Mouse (Mus musculus) gastrocnemius, adult 2 months (tissue): Measurements from ENCODE around the gene Dis3l. TPM values are rescaled to one million over a fixed set of nuclear protein-coding genes. Genes with fewer than 3 reads are reported as not detected.
A peak's percentile ranks its signal among the peaks of the same experiment; 100 is the strongest.

Source experiments
- DNase-seq: peaks from one replicate; pipeline ENCODE4 v3.0.0; 2022
- H3K27ac ChIP-seq: fragments of 200-600 bp; 2 replicates; pipeline ENCODE4 v1.8.1; 2022; ENCODE audit warnings: mild to moderate bottlenecking
- H3K4me3 ChIP-seq: fragments of 200-600 bp; 2 replicates; pipeline ENCODE4 v1.8.1; 2022; ENCODE audit warnings: mild to moderate bottlenecking, moderate library complexity
- CTCF ChIP-seq: fragments of 200-600 bp; IDR thresholded peaks from 2 replicates; pipeline ENCODE4 v1.8.1; 2022; ENCODE audit warnings: antibody characterized with exemption, mild to moderate bottlenecking, moderate library complexity
- intact Hi-C: fragments of 180-260 bp; cut with DNase I; formaldehyde crosslinking; loops from one replicate; pipeline ENCODE4 v1.15.1; 2025
- long read RNA-seq, 2 experiments: library from polyadenylated mRNA; stranded (forward); transcript quantifications; one replicate each; pipeline ENCODE4 v2.0.0; 2021
- total RNA-seq, 2 experiments: library from RNA; stranded (reverse); gene quantifications; 2 replicates each; pipeline ENCODE4 v1.2.3; 2021

Dis3l gene
- total RNA-seq, result 10 to 100 TPM; 21.0 to 26.9 TPM
- long read RNA-seq, experiment 1, transcript Dis3l-208 (17 exons, 3,575 nt), result major isoform, 24 of 33 reads
- long read RNA-seq, experiment 1, partial matches to known transcripts, result 2 of 33 reads
- long read RNA-seq, experiment 1, other reads (novel, unspliced or antisense), result 6 of 33 reads
- long read RNA-seq, experiment 2, transcript Dis3l-208 (17 exons, 3,575 nt), result major isoform, 25 of 35 reads
- long read RNA-seq, experiment 2, partial matches to known transcripts, result 6 of 35 reads
- long read RNA-seq, experiment 2, other reads (novel, unspliced or antisense), result 3 of 35 reads

- peak within 1 kb of the TSS; percentile 98 for H3K27ac ChIP-seq
- DNase-seq, result no peak
- intact Hi-C loops, result no loop called here
- no peak for TF ChIP-seq CTCF
- peak within 1 kb of the TSS; percentile 94 for H3K4me3 ChIP-seq
These were observed at the start of gene Dis3l for GRCm38 (mm10) chr9:64341254-64341566. Gene Dis3l, minus strand, starts transcription at chr9:64341288.

DNA sequence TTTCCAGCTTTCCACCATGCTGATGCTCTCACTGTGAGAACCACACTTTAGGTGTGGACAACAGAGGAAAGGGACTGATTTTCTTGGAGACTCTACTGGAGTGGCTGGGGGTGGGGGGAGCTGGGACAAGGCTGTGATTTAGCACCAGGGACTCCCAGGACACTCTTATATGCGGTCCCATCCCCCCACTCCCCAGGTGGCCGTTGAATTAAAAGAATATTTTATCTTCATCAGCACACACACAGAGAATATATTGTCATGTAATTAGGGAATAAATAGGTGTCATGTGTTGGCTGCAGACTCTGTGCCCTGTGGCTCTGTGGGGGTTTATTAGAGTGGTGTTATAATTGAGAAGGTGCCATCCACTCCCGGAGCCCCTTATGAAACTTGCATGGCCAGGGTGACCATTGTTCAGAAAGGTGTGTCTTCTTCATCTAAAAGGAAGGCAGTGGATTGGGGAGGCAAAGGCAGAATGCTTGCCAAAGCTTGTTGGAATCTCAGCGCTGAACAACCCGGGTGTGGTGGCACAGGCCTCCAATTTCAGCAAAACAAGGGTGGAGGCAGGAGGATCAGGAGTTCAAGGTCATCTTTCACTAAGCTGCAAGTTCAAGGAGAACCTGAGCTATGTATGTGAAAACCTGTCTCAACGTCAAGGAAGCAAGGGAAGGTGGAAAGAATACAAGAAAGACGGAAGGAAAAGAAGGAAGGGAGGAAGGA is 48.6 kb upstream of the Dis3l start:
- intact Hi-C loops, result no loop called here
- Histone ChIP-seq H3K27ac (no peak overlapping the region), H3K4me3 (no peak overlapping the region)
- no peak for DNase-seq
- no peak for TF ChIP-seq CTCF

GRCm38 (mm10) chr9:64386466-64387211 is 45.6 kb upstream of the Dis3l start:
- TF ChIP-seq CTCF, result peak; percentile 14
- DNase-seq, result no peak
- H3K27ac ChIP-seq, result no peak overlapping the region
- H3K4me3 ChIP-seq, result peak overlapping the region; percentile 69
- intact Hi-C loops, result no loop called here

DNA sequence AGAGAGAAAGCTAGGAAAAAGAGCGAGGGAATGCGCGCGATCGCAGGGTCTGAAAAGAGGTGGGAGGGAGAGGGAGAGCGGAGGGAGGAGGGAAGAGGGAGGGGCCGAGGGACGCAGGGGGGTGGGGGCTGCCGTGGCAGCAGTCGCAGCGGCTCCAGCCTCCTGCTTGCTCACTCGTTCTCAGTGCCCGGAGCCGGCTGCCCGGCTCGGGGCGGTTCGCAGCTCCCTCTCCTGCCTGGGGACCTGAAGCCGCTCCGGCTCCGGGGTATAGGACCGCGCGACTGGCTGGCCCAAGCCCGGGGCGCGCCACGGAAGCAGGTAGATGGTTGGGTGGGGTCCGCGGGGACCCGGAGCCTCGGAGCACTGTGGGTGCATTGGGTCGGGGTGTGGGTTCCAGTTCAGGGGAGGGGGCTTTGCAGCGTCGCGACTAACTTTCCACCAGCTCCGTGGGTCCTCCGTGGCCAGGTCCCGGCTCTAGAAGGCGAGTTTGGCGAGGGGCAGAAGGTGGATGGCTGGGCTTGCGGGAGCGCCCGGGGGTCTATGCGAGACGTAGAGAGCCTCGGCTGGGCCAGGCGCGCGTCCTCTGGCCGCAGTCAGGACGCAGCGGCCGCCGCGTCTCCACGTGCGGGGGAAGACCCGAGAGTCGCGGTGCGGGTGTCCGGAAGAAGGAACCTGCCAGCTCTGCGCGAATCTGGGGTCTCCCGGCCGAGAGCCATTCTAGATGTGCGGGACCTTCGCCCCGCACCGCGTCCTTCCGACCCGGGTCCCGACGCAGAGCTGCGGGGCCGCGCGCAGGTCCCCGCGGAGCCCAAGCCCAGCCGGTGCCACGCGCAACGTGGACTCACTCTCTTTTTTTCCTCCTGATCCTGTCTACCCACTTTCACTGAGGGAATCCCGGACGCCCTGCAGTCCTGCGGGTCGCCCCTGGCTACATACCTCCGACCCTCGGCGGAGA is 44.7 kb upstream of the Dis3l start, which contains the start of gene Megf11:
TSS of gene Megf11 (plus strand) at position 116 of the 955 bp plus-strand sequence.
- H3K4me3 ChIP-seq, result peak within 1 kb of the TSS; percentile 69
- intact Hi-C loops, result no loop called here
- no peak within 1 kb of the TSS for H3K27ac ChIP-seq
- DNase-seq, result no peak
- TF ChIP-seq CTCF, result no peak

- intact Hi-C loops, result no loop called here
- H3K27ac ChIP-seq, result no peak overlapping the region
- no peak overlapping the region for H3K4me3 ChIP-seq
- no peak for DNase-seq
- TF ChIP-seq CTCF, result no peak
These were observed 42.1 kb upstream of the Dis3l start for GRCm38 (mm10) chr9:64383021-64383788.

DNA sequence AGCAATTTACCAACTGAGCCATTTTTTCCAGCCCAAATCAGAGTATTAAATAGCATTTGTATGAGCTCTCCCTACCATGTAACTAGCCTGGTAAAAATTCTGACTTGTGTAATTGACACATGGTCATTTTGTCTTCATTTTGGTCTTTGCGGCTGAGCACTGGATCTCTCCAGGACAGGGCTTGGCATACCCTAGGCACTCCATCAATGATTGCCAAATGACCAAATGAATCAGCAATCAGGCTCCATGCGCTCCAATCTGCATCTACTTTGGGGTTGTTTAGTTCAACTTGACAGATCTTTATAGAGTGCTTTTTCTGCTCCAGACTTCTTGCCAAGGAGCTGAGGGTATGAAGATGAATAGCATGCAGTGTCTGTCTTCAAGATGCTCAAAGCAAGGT is 35.3 kb upstream of the Dis3l start:
- intact Hi-C loops, result no loop called here
- Histone ChIP-seq H3K4me3 (no peak overlapping the region), H3K27ac (no peak overlapping the region)
- no peak for DNase-seq
- TF ChIP-seq CTCF, result no peak

DNA sequence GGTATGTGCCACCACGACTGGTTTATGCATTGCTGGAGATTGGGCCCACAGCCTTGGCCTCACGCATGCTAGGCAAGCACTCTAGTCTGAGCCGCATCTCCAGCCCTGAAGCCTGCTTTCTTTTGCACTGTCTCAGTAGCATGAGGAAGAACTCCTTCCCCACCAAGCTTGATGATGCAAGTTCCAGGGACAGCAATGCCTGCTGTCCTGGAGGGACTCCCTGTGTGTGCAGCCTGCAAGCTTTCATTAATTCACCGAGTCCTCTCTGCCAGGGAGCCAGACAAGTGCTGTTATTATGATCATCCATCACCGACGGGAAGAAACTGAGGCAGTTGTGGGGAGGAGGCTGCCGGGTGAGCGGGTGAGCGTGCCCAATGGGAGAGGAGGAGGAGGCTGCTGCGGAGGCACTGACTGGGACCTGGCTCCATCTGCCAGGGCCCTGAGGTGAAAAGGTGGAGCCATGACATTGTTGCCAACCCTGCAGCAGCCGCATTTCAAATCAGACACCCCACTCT is 30.3 kb upstream of the Dis3l start:
- intact Hi-C loops, result no loop called here
- no peak for TF ChIP-seq CTCF
- DNase-seq, result no peak
- no peak overlapping the region for H3K27ac ChIP-seq
- no peak overlapping the region for H3K4me3 ChIP-seq

DNA sequence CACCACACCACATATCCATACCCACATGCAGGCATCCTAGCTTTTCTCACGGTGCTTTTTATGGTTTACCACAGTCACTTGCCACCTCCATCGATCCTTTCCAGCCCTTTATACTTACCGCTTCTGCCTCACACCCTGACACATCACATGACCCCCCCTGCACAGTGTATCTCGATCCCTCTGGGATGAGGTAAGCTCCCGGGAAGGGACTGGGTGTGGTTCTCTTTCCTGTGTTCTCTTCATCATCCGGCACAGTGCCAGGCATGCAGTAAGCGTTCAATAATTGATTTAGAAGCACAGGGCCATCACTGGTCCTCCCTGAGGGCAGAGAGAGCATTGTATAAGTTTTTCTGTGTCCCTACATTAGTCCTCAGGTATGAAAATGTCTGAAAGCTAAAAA is 28.8 kb upstream of the Dis3l start:
- DNase-seq, result no peak
- intact Hi-C loops, result no loop called here
- TF ChIP-seq CTCF, result no peak
- Histone ChIP-seq H3K27ac (no peak overlapping the region), H3K4me3 (no peak overlapping the region)

DNA sequence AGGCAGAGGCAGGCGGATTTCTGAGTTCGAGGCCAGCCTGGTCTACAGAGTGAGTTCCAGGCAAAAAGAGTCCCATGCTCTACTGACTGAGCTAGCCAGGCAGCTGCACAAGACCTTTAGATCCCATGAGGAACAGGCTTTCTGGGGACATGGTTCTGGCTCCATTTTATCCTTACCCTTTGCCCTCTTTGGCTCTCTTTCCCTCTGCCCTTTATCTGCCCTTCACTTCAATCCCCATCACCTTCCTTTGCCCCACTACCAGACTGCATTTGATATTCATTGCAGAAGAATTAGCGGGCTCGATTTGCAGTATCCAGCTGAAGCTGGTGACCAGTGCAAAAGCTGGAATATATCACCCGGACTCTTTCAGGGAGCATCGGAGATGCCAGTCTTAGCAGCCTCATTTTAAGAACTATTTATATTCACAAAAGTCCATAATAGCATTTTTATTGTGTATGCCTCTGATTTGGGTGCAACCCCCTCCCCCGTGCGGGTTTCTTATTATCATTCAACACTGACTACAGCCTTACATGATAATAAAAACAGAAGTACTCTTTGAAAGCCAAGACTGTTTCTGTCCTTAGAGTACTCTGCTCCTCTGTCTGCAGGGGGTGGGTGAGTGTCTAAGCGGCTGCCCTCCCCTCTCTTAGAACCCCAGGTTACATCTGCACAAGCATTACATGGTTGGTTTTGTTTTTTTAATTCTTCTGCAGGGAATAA is 20.3 kb upstream of the Dis3l start:
- intact Hi-C loops, result no loop called here
- no peak overlapping the region for H3K4me3 ChIP-seq
- no peak for DNase-seq
- no peak overlapping the region for H3K27ac ChIP-seq
- TF ChIP-seq CTCF, result no peak

GRCm38 (mm10) chr9:64355627-64356026 is 14.5 kb upstream of the Dis3l start:
- TF ChIP-seq CTCF, result no peak
- intact Hi-C loops, result no loop called here
- Histone ChIP-seq H3K4me3 (no peak overlapping the region), H3K27ac (no peak overlapping the region)
- no peak for DNase-seq

DNA sequence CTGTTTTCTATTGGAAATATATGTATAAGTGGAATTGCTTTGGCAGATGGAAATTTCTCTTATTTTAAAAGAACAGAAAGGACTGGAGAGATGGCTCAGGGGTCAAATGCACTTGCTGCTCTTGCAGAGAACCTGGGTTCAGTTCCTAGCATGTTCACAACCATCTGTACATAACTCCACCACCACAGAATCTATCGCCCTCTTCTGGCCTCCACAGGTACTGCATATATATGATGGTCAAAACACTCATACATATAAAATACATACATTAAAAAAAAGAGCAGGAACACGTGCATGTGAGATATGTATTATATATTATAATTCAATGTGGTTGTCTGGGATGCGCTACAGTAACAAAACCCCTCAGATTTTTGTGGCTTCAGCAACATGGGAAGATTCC is 10.1 kb upstream of the Dis3l start:
- no peak for DNase-seq
- TF ChIP-seq CTCF, result peak; percentile 55
- Histone ChIP-seq H3K4me3 (no peak overlapping the region), H3K27ac (no peak overlapping the region)
- intact Hi-C loops, result no loop called here
